Mouse (Mus musculus) liver, embryonic 15.5 days (tissue): ENCODE measurements around the gene Plxnb2. TPM values are rescaled to one million over a fixed set of nuclear protein-coding genes. Genes with fewer than 3 reads are reported as not detected.

ENCODE experiments used
- ATAC-seq: fragments of 200-750 bp; cut with Nextera tagmentation; 2 replicates; pipeline ENCODE4 v1.8.0; 2017; ENCODE audit warnings: moderate number of reproducible peaks, mild to moderate bottlenecking, moderate library complexity; ENCODE audit not compliant: insufficient read depth
- H3K27ac ChIP-seq: fragments of 300-500 bp; sonication (generic); replicated peaks from 2 replicates; pipeline ENCODE4 v1.5.1; 2015; ENCODE audit warnings: mild to moderate bottlenecking, inconsistent platforms
- H3K27me3 ChIP-seq: fragments of 300-500 bp; sonication (generic); 2 replicates; pipeline ENCODE4 v1.6.1; 2015; ENCODE audit warnings: mild to moderate bottlenecking, inconsistent platforms
- H3K36me3 ChIP-seq: fragments of 300-500 bp; sonication (generic); replicated peaks from 2 replicates; pipeline ENCODE4 v1.6.1; 2015; ENCODE audit warnings: moderate library complexity, mild to moderate bottlenecking, inconsistent platforms
- H3K4me1 ChIP-seq: fragments of 300-500 bp; sonication (generic); replicated peaks from 2 replicates; pipeline ENCODE4 v1.6.1; 2015; ENCODE audit warnings: inconsistent platforms
- H3K4me2 ChIP-seq: fragments of 300-500 bp; sonication (generic); 2 replicates; pipeline ENCODE4 v1.6.1; 2015; ENCODE audit warnings: moderate library complexity, mild to moderate bottlenecking, inconsistent platforms
- H3K4me3 ChIP-seq: fragments of 300-500 bp; sonication (generic); replicated peaks from 2 replicates; pipeline ENCODE4 v1.5.1; 2015; ENCODE audit warnings: mild to moderate bottlenecking, inconsistent platforms
- H3K9ac ChIP-seq: fragments of 300-500 bp; sonication (generic); 2 replicates; pipeline ENCODE4 v1.6.1; 2015; ENCODE audit warnings: moderate library complexity, mild to moderate bottlenecking, inconsistent platforms
- H3K9me3 ChIP-seq: fragments of 300-500 bp; sonication (generic); replicated peaks from 2 replicates; pipeline ENCODE4 v1.6.1; 2016; ENCODE audit warnings: inconsistent platforms
- WGBS: fragments of 180-500 bp; shearing (Covaris S2); methylation state at CpG from one replicate; pipeline ENCODE4 v1.1.7; 2015; ENCODE audit warnings: mixed read lengths; ENCODE audit not compliant: insufficient replicate concordance; 5-methylcytosine and 5-hydroxymethylcytosine counted together
- polyA plus RNA-seq: library from polyadenylated mRNA; unstranded; fragments of >200 nt; fragmentation: Nextera tagmentation; extraction: Ambion mirVana; gene quantifications from 2 replicates; pipeline ENCODE4 v1.2.1, GENCODE M21; 2015

Gene Plxnb2
- polyA plus RNA-seq, 1 experiment from 2014 or later: 22.3 TPM

- Histone ChIP-seq H3K4me1 (peaks cover 73% of the 10 kb centered on the region), H3K9me3 (no peaks in the 10 kb centered on the region), H3K36me3 (peaks cover 12% of the 10 kb centered on the region; the same call in 1 of the 2 replicates), H3K27me3 (peaks cover 58% of the 10 kb centered on the region), H3K4me3 (no peak overlapping the region), H3K27ac (0 out of 2 replicates have a peak overlapping the region, but pooled peaks have one; percentile 1), H3K4me2 (0 out of 2 replicates have a peak overlapping the region, but pooled peaks have one; percentile 2), H3K9ac (no peak overlapping the region)
- ATAC-seq: no peak
- WGBS: 69% methylated on average over 5 of the region's 5 CpGs
Measured at GRCm38 (mm10) chr15:89171526-89172051, 9.0 kb downstream of the Plxnb2 start.

- 34% methylated on average over 3 of the region's 3 CpGs for WGBS
Measured at GRCm38 (mm10) chr15:89170102-89170501, 10.5 kb downstream of the Plxnb2 start.

GRCm38 (mm10) chr15:89169431-89169830 lies 11.2 kb downstream of the Plxnb2 start:
- Histone ChIP-seq H3K9ac (no peak overlapping the region), H3K4me3 (no peak overlapping the region), H3K27ac (peak overlapping the region; percentile 38), H3K9me3 (no peaks in the 10 kb centered on the region), H3K27me3 (peaks cover 37% of the 10 kb centered on the region), H3K4me2 (peak overlapping the region; percentile 7; the same call in 1 of the 2 replicates), H3K4me1 (peaks cover 52% of the 10 kb centered on the region), H3K36me3 (peaks cover 32% of the 10 kb centered on the region)
- peak; percentile 17; the same call in 1 of the 2 replicates for ATAC-seq
- 61% methylated on average over 10 of the region's 10 CpGs for WGBS

More at GRCm38 (mm10) chr15:89170102-89170501, 10.5 kb downstream of the Plxnb2 start:
- 0 out of 2 replicates have a peak, but pooled peaks have one; percentile 42 for ATAC-seq
- Histone ChIP-seq H3K9ac (no peak overlapping the region), H3K4me1 (peaks cover 59% of the 10 kb centered on the region), H3K9me3 (no peaks in the 10 kb centered on the region), H3K36me3 (peaks cover 25% of the 10 kb centered on the region), H3K4me2 (peak overlapping the region; percentile 15; the same call in 1 of the 2 replicates), H3K27ac (peak overlapping the region; percentile 38), H3K4me3 (no peak overlapping the region), H3K27me3 (peaks cover 44% of the 10 kb centered on the region)

GRCm38 (mm10) chr15:89168922-89169321 lies 11.7 kb downstream of the Plxnb2 start:
- Histone ChIP-seq H3K4me2 (no peak overlapping the region), H3K4me3 (no peak overlapping the region), H3K4me1 (peaks cover 47% of the 10 kb centered on the region), H3K9me3 (no peaks in the 10 kb centered on the region), H3K36me3 (peaks cover 36% of the 10 kb centered on the region), H3K27ac (no peak overlapping the region), H3K27me3 (peaks cover 32% of the 10 kb centered on the region), H3K9ac (no peak overlapping the region)
- no peak for ATAC-seq
- 67% methylated on average over 10 of the region's 10 CpGs for WGBS

GRCm38 (mm10) chr15:89165478-89165877 lies 15.1 kb downstream of the Plxnb2 start:
- H3K27me3 ChIP-seq: no peaks in the 10 kb centered on the region
- H3K9me3 ChIP-seq: no peaks in the 10 kb centered on the region
- peaks cover 17% of the 10 kb centered on the region for H3K4me1 ChIP-seq
- H3K4me3 ChIP-seq: no peak overlapping the region
- H3K9ac ChIP-seq: no peak overlapping the region
- no peak overlapping the region for H3K27ac ChIP-seq
- no peak overlapping the region for H3K4me2 ChIP-seq
- no peak for ATAC-seq
- peaks cover 53% of the 10 kb centered on the region for H3K36me3 ChIP-seq
- WGBS: 73% methylated on average over 12 of the region's 12 CpGs

DNA sequence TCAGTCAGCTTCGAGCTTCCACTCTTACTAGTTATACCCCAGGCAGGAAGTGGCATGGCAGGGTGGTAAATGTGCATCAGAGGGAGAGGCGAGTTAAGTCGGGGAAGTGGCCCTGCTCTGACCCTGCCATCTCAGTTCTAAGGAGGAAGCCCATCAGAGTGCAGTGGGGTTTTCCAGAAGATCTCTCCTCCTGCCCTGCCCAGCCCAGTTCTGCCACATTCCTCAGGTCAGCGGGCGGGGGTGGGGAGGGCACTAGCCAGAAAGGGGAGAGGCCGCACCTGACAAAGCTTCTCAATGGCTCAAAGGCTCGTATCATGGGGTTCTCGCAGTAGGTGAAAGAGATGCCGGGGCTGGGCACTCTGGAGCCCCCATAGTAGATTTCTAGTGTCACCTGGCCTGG lies 19.2 kb downstream of the Plxnb2 start:
- no peaks in the 10 kb centered on the region for H3K4me1 ChIP-seq
- H3K27me3 ChIP-seq: no peaks in the 10 kb centered on the region
- H3K9ac ChIP-seq: no peak overlapping the region
- WGBS: 56% methylated on average over 9 of the region's 9 CpGs
- no peak overlapping the region for H3K27ac ChIP-seq
- H3K9me3 ChIP-seq: no peaks in the 10 kb centered on the region
- H3K4me3 ChIP-seq: no peak overlapping the region
- peaks cover 72% of the 10 kb centered on the region for H3K36me3 ChIP-seq
- H3K4me2 ChIP-seq: no peak overlapping the region
- ATAC-seq: no peak

- Histone ChIP-seq H3K9me3 (no peaks in the 10 kb centered on the region), H3K4me2 (no peak overlapping the region), H3K4me1 (no peaks in the 10 kb centered on the region), H3K36me3 (peaks cover 56% of the 10 kb centered on the region), H3K27me3 (no peaks in the 10 kb centered on the region), H3K27ac (no peak overlapping the region), H3K4me3 (no peak overlapping the region), H3K9ac (no peak overlapping the region)
- no peak for ATAC-seq
- WGBS: 85% methylated on average over 16 of the region's 16 CpGs
Measured at GRCm38 (mm10) chr15:89158516-89158915, 22.1 kb downstream of the Plxnb2 start.

- Histone ChIP-seq H3K27me3 (no peaks in the 10 kb centered on the region), H3K4me3 (no peak overlapping the region), H3K4me1 (no peaks in the 10 kb centered on the region), H3K9me3 (no peaks in the 10 kb centered on the region), H3K27ac (no peak overlapping the region), H3K36me3 (peaks cover 53% of the 10 kb centered on the region), H3K9ac (no peak overlapping the region), H3K4me2 (no peak overlapping the region)
- ATAC-seq: no peak
- WGBS: 54% methylated on average over 7 of the region's 7 CpGs
Measured at GRCm38 (mm10) chr15:89157954-89158353, 22.6 kb downstream of the Plxnb2 start.

GRCm38 (mm10) chr15:89152312-89152711 lies 28.3 kb downstream of the Plxnb2 start:
- no peak overlapping the region for H3K4me2 ChIP-seq
- ATAC-seq: no peak
- H3K27ac ChIP-seq: no peak overlapping the region
- no peaks in the 10 kb centered on the region for H3K9me3 ChIP-seq
- H3K4me1 ChIP-seq: peaks cover 11% of the 10 kb centered on the region
- H3K4me3 ChIP-seq: no peak overlapping the region
- H3K9ac ChIP-seq: no peak overlapping the region
- peaks cover 50% of the 10 kb centered on the region for H3K27me3 ChIP-seq
- H3K36me3 ChIP-seq: peaks cover 13% of the 10 kb centered on the region

GRCm38 (mm10) chr15:89150041-89150390 lies 30.6 kb downstream of the Plxnb2 start:
- Histone ChIP-seq H3K27me3 (peaks cover 73% of the 10 kb centered on the region), H3K9me3 (no peaks in the 10 kb centered on the region), H3K4me2 (peak overlapping the region; percentile 71), H3K4me3 (peak overlapping the region; percentile 55; the same call in 1 of the 2 replicates), H3K27ac (no peak overlapping the region), H3K4me1 (peaks cover 19% of the 10 kb centered on the region), H3K9ac (no peak overlapping the region), H3K36me3 (0 out of 2 replicates have a peak, but pooled peaks cover 4% of the 10 kb centered on the region)
- no peak for ATAC-seq
- WGBS: 2% methylated on average over 13 of the region's 13 CpGs

GRCm38 (mm10) chr15:89149271-89150040 lies 31.1 kb downstream of the Plxnb2 start, which contains the start of gene Mapk11:
Mapk11 (minus strand) TSS chr15:89149628.
- H3K4me1 ChIP-seq: peaks cover 19% of the 10 kb centered on the region
- under 1% methylated on average over 48 of the region's 61 CpGs for WGBS

More at GRCm38 (mm10) chr15:89149271-89150040, 31.1 kb downstream of the Plxnb2 start, which contains the start of gene Mapk11:
- Histone ChIP-seq H3K9me3 (no peaks in the 10 kb centered on the region), H3K36me3 (0 out of 2 replicates have a peak, but pooled peaks cover 1% of the 10 kb centered on the region), H3K4me2 (peak within 1 kb of the TSS; percentile 71), H3K9ac (no peak within 1 kb of the TSS), H3K4me3 (peak within 1 kb of the TSS; percentile 55), H3K27ac (no peak within 1 kb of the TSS), H3K27me3 (peaks cover 79% of the 10 kb centered on the region)
- peak; percentile 23; the same call in 1 of the 2 replicates for ATAC-seq
